ENCODE assay signal across 8 mouse cellular contexts in genomic region chr16:10384060-10384497, GRCm38 (mm10). TPM values are rescaled to one million over a fixed set of nuclear protein-coding genes. Genes with fewer than 3 reads are reported as not detected.
DNase-seq lines count a peak whose midpoint lies in the region; ATAC-seq lines count a peak whose summit lies in the region.

No protein-coding gene starts in this region.

- H3K27me3 ChIP-seq in liver, embryonic 11.5 days (replicated peaks; ENCODE audit: control insufficient read depth, insufficient read depth, low read length), result no peaks in the 10 kb centered on the region

- H3K27ac ChIP-seq in liver, embryonic 11.5 days (ENCODE audit: low read depth, low read length), result peak overlapping the region; percentile 56; the same call in 1 of the 2 replicates

- WGBS in liver, embryonic 11.5 days, result 13% methylated on average over 8 of the region's 8 CpGs

- H3K4me3 ChIP-seq in liver, embryonic 11.5 days (ENCODE audit: low read depth, low read length), result peak overlapping the region; percentile 36

- intact Hi-C loops in gastrocnemius, postnatal 36 days (cut with DNase I), result no loop called here

- peaks cover 15% of the 10 kb centered on the region for H3K4me1 ChIP-seq in liver, embryonic 11.5 days (replicated peaks; ENCODE audit: control insufficient read depth, insufficient read depth, low read length)

- H3K9ac ChIP-seq in liver, embryonic 11.5 days (ENCODE audit: low read depth, low read length), result peak overlapping the region; percentile 60

- ATAC-seq in erythroblast, adult 5-6 weeks (replicated peaks; ENCODE audit: low FRiP score, poor library complexity, severe bottlenecking), result peak; percentile 98
- peak; percentile 94 for ATAC-seq in liver, embryonic 11.5 days (replicated peaks; ENCODE audit: low FRiP score)
- ATAC-seq in neutrophil, adult 5-6 weeks (ENCODE audit: extremely low read depth, insufficient number of reproducible peaks, low FRiP score, poor library complexity, severe bottlenecking), result peak; percentile 52; the same call in 1 of the 2 replicates

- no peaks in the 10 kb centered on the region for H3K9me3 ChIP-seq in liver, embryonic 11.5 days (ENCODE audit: control insufficient read depth, low read length)

- no peaks in the 10 kb centered on the region for H3K36me3 ChIP-seq in liver, embryonic 11.5 days (ENCODE audit: control insufficient read depth, insufficient read depth, low read length)

- DNase-seq in adrenal gland, postnatal 10 days, result peak; percentile 19
- DNase-seq in adrenal gland, adult 8-10 months, result no peak
- peak; percentile 39 for DNase-seq in CD4-positive, CD25-positive, alpha-beta regulatory T cell, adult 2 months (ENCODE audit: low read depth, low spot score)
- DNase-seq in liver, embryonic 11.5 days (ENCODE audit: low spot score), result peak; percentile 56
- no peak for DNase-seq in gastrocnemius, postnatal 36 days
- no peak for DNase-seq in MN1 (ENCODE audit: low spot score)

- peak overlapping the region; percentile 70 for H3K4me2 ChIP-seq in liver, embryonic 11.5 days

RNA-seq across cellular contexts. Expression of gene Tekt5, which starts 11.2 kb away (rescaled TPM):
- total RNA-seq in adrenal gland, postnatal 10 days (2021), result under 1 TPM in 1 of 2 experiments, not detected in 1; 0.15 TPM
- total RNA-seq in adrenal gland, adult 8-10 months (2022), result not detected
- total RNA-seq in erythroblast, adult 5-6 weeks (2015; ENCODE audit: low replicate concordance), result not detected in 2 replicates
- not detected in 2 replicates for total RNA-seq in erythroblast, adult 5-6 weeks (2017; ENCODE audit: low replicate concordance)
- polyA plus RNA-seq in liver, embryonic 11.5 days (2014; fragmentation: Nextera tagmentation; extraction: Ambion mirVana), result 0.16 TPM in 1 of 2 replicates, not detected in the other
- total RNA-seq in neutrophil, adult 5-6 weeks (2017), result 0.23 TPM in 1 of 2 replicates, not detected in the other
- total RNA-seq in gastrocnemius, postnatal 36 days (2021), result not detected

RNA-seq across cellular contexts. Expression of gene Nubp1, which starts 27.7 kb away (rescaled TPM):
- 10 to 100 TPM; 22.2 to 23.3 TPM for total RNA-seq in adrenal gland, postnatal 10 days (2021)
- total RNA-seq in adrenal gland, adult 8-10 months (2022), result 10 to 100 TPM; 25.7 to 32.1 (median 28.4) TPM
- 1.0 and 6.7 TPM in 2 replicates for total RNA-seq in erythroblast, adult 5-6 weeks (2015; ENCODE audit: low replicate concordance)
- total RNA-seq in erythroblast, adult 5-6 weeks (2017; ENCODE audit: low replicate concordance), result 7.8 and 8.6 TPM in 2 replicates
- 69.9 and 78.0 TPM in 2 replicates for polyA plus RNA-seq in liver, embryonic 11.5 days (2014; fragmentation: Nextera tagmentation; extraction: Ambion mirVana)
- 44.9 and 49.1 TPM in 2 replicates for total RNA-seq in neutrophil, adult 5-6 weeks (2017)
- 1 to 10 TPM; 5.8 to 6.0 TPM for total RNA-seq in gastrocnemius, postnatal 36 days (2021)

Comparison
In these comparisons a context has a peak if more than half of its experiments do, and no peak if none do; other contexts are left out.
1. DNase-seq: peak in adrenal gland, postnatal 10 days (single experiment), CD4-positive, CD25-positive, alpha-beta regulatory T cell, adult 2 months (single experiment) and liver, embryonic 11.5 days (single experiment); none in adrenal gland, adult 8-10 months (single experiment), gastrocnemius, postnatal 36 days (0 of 2) and MN1 (single experiment).
2. Peak in every context shown above with its lines, with median percentiles within 50 percentile points of each other: ATAC-seq.